Comparison of ENCODE assay signal across 14 mouse cellular contexts in the genomic region with DNA sequence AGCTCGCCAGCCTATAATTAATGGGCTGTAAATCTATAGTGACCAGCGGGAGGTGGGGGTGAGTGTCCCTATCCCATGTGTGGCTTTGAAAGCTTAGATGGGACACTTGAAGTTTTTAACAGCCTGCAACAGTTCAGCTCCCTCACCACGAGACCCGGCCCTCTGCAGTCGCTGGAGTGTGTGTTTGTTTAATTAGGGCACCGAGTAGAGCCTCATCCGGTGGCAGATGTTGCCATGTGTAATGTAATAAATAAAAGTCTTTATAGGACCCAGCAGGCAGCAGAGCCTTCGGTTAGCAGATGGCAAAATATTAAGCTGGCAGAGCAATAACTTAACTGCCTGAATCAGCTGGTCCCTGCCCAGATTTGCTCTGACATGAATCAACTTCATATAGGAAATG.
DNase-seq lines count a peak whose midpoint lies in the region; ATAC-seq and TF ChIP-seq lines count a peak whose summit lies in the region.
"Had no signal": no experiment of that assay in that cellular context is flagged by ENCODE, and none has a peak within 500 bp of the region (broad histone marks: within the 10 kb centered on the region; RNA-seq: fewer than 3 reads in every experiment).

No protein-coding gene starts in this region.

- TF ChIP-seq CTCF in brain, embryonic 14.5 days (IDR thresholded peaks at IDR 0.05; ENCODE audit: borderline replicate concordance, extremely low read depth, insufficient read depth, insufficient read length): no peak

- H3K9me3 ChIP-seq in kidney, embryonic 16.5 days (ENCODE audit: low read length): no peaks in the 10 kb centered on the region
- no peaks in the 10 kb centered on the region for H3K9me3 ChIP-seq in forebrain, embryonic 15.5 days
- H3K9me3 ChIP-seq in limb, embryonic 12.5 days: no peaks in the 10 kb centered on the region
- H3K9me3 ChIP-seq: embryonic facial prominence, embryonic 15.5 days had no signal

- H3K4me1 ChIP-seq in kidney, embryonic 16.5 days (ENCODE audit: insufficient read depth, low read length): no peaks in the 10 kb centered on the region; the same call in 1 of the 2 replicates
- H3K4me1 ChIP-seq in forebrain, embryonic 15.5 days: peaks cover 10% of the 10 kb centered on the region
- H3K4me1 ChIP-seq in limb, embryonic 12.5 days (replicated peaks): peaks cover 18% of the 10 kb centered on the region

- no peak overlapping the region for H3K9ac ChIP-seq in kidney, embryonic 16.5 days (replicated peaks; ENCODE audit: low read length)
- H3K9ac ChIP-seq in forebrain, embryonic 15.5 days (replicated peaks): no peak overlapping the region
- H3K9ac ChIP-seq in limb, embryonic 12.5 days (replicated peaks): no peak overlapping the region
- H3K9ac ChIP-seq: embryonic facial prominence, embryonic 15.5 days; liver, embryonic 14.5 days had no signal

- H3K36me3 ChIP-seq in kidney, embryonic 16.5 days (ENCODE audit: insufficient read depth, low read length): no peaks in the 10 kb centered on the region
- H3K36me3 ChIP-seq in forebrain, embryonic 15.5 days: no peaks in the 10 kb centered on the region
- H3K36me3 ChIP-seq in limb, embryonic 12.5 days: no peaks in the 10 kb centered on the region
- H3K36me3 ChIP-seq: embryonic facial prominence, embryonic 15.5 days had no signal

- no peak for TF ChIP-seq POLR2A in brain, embryonic 14.5 days (IDR thresholded peaks at IDR 0.05; ENCODE audit: borderline replicate concordance, extremely low read depth, insufficient read depth, insufficient read length, poor library complexity, severe bottlenecking)

- no peaks in the 10 kb centered on the region for H3K27me3 ChIP-seq in kidney, embryonic 16.5 days (ENCODE audit: insufficient read depth, low read length)
- no peaks in the 10 kb centered on the region for H3K27me3 ChIP-seq in forebrain, embryonic 15.5 days
- no peaks in the 10 kb centered on the region for H3K27me3 ChIP-seq in limb, embryonic 12.5 days
- H3K27me3 ChIP-seq: embryonic facial prominence, embryonic 15.5 days had no signal

- H3K4me3 ChIP-seq in kidney, embryonic 16.5 days (ENCODE audit: low read length): no peak overlapping the region
- H3K4me3 ChIP-seq in forebrain, embryonic 15.5 days: no peak overlapping the region
- H3K4me3 ChIP-seq in limb, embryonic 12.5 days (replicated peaks): no peak overlapping the region
- H3K4me3 ChIP-seq: embryonic facial prominence, embryonic 15.5 days; left cerebral cortex, adult 2 months had no signal

- H3K4me2 ChIP-seq in kidney, embryonic 16.5 days (replicated peaks; ENCODE audit: low read depth, low read length): no peak overlapping the region
- no peak overlapping the region for H3K4me2 ChIP-seq in forebrain, embryonic 15.5 days (replicated peaks)
- peak overlapping the region; percentile 11; the same call in 1 of the 2 replicates for H3K4me2 ChIP-seq in limb, embryonic 12.5 days
- H3K4me2 ChIP-seq: embryonic facial prominence, embryonic 15.5 days had no signal

- DNase-seq in kidney, adult 8-10 months: no peak
- peak; percentile 76 for DNase-seq in brain, embryonic 14.5 days (ENCODE audit: low read depth)
- no peak for DNase-seq in urinary bladder, adult 18-20 months (ENCODE audit: low spot score in 2 of 2)
- no peak for DNase-seq in adrenal gland, adult (ENCODE audit: inconsistent age in 2 of 2, low spot score in 1 of 2)
- DNase-seq: adrenal gland, adult 2 months; cerebellum, postnatal 25 days; kidney, adult 9 months; lung, postnatal 36 days had no signal

- no peak overlapping the region for H3K27ac ChIP-seq in kidney, embryonic 16.5 days (ENCODE audit: low read length)
- H3K27ac ChIP-seq in forebrain, embryonic 15.5 days (replicated peaks): no peak overlapping the region
- H3K27ac ChIP-seq in limb, embryonic 12.5 days: no peak overlapping the region
- H3K27ac ChIP-seq: embryonic facial prominence, embryonic 15.5 days; left cerebral cortex, adult 2 months; liver, embryonic 14.5 days had no signal

- 0 out of 2 replicates have a peak, but pooled peaks have one; percentile 35 for ATAC-seq in kidney, embryonic 16.5 days (ENCODE audit: low FRiP score, low TSS enrichment)
- ATAC-seq in forebrain, embryonic 15.5 days (replicated peaks): 0 out of 2 replicates have a peak, but pooled peaks have one; percentile 51
- no peak for ATAC-seq in limb, embryonic 12.5 days (ENCODE audit: insufficient number of reproducible peaks, insufficient read depth, low FRiP score, low TSS enrichment, low read depth)

- 10% methylated on average over 8 of the region's 8 CpGs for WGBS in kidney, embryonic 16.5 days
- WGBS in forebrain, embryonic 15.5 days: 23% methylated on average over 8 of the region's 8 CpGs
- WGBS in limb, embryonic 12.5 days: 6% methylated on average over 8 of the region's 8 CpGs
